Mouse (Mus musculus): ENCODE results near the gene Mt4. TPM values are rescaled to one million over a fixed set of nuclear protein-coding genes. Genes with fewer than 3 reads are reported as not detected.

Mt4 gene
- polyA plus RNA-seq (2014; fragmentation: Nextera tagmentation; extraction: Ambion mirVana) = not detected in 2 replicates

DNA sequence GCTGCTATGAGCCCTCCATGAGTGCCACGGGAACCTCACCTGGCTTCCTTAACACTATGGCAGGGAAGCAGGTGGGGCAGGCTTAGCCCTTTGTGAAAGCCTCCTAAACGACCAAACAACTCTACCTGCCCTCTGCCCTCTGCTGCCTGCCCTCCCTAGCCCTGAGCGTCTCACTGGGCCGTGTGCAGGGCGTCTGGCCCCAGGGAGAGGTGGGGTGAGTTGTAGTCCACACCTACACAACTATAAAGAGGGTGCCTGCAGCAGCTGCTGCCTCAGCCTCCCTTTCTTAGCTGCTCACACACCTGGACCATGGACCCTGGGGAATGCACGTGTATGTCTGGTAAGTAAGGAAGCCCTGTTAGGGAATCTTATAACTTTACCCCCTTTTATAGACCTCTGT lies at the start of gene Mt4:
Gene Mt4, plus strand, starts transcription at position 265 of the 400 bp plus-strand sequence.
- Histone ChIP-seq H3K4me3 (ENCODE audit: low read depth, low read length) (no peak within 1 kb of the TSS), H3K9ac (ENCODE audit: low read depth, low read length) (no peak within 1 kb of the TSS), H3K4me1 (replicated peaks; ENCODE audit: control insufficient read depth, insufficient read depth, low read length) (no peaks in the 10 kb centered on the region), H3K27ac (ENCODE audit: low read depth, low read length) (no peak within 1 kb of the TSS), H3K4me2 (replicated peaks; ENCODE audit: low read depth, low read length) (no peak within 1 kb of the TSS), H3K36me3 (ENCODE audit: control insufficient read depth, insufficient read depth, low read length) (no peaks in the 10 kb centered on the region), H3K27me3 (ENCODE audit: control insufficient read depth, insufficient read depth, low read length) (no peaks in the 10 kb centered on the region), H3K9me3 (ENCODE audit: control insufficient read depth, low read length) (no peaks in the 10 kb centered on the region)
- no peak for ATAC-seq (ENCODE audit: low FRiP score)
- 65% methylated on average over 6 of the region's 6 CpGs for WGBS
- no peak for DNase-seq (ENCODE audit: low spot score)

DNA sequence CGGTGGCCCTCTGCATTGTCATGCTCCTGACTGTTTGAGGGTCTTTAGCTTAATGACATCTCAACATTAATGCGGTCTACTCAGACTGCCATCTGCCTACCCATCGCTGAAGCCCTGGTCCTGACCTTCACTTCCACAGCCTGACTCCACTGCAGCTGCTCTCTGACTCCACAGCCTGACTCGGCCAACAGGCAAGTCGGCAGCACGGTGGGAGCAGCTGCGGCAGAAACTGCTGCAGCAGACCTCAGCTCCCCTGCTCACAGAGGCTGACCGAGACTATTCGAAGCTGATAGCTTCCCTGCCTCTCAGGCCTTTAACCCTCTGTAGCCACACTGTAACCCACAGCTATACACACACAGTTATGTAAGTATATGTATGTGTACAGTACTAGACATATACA lies 49.0 kb upstream of the Mt4 start:
- no peak overlapping the region for H3K4me2 ChIP-seq (replicated peaks; ENCODE audit: low read depth, low read length)
- no peaks in the 10 kb centered on the region for H3K9me3 ChIP-seq (ENCODE audit: control insufficient read depth, low read length)
- ATAC-seq (ENCODE audit: low FRiP score) (no peak), DNase-seq (ENCODE audit: low spot score) (no peak)
- H3K27me3 ChIP-seq (ENCODE audit: control insufficient read depth, insufficient read depth, low read length) = no peaks in the 10 kb centered on the region
- no peaks in the 10 kb centered on the region for H3K36me3 ChIP-seq (ENCODE audit: control insufficient read depth, insufficient read depth, low read length)
- no peaks in the 10 kb centered on the region for H3K4me1 ChIP-seq (replicated peaks; ENCODE audit: control insufficient read depth, insufficient read depth, low read length)
- no peak overlapping the region for H3K27ac ChIP-seq (ENCODE audit: low read depth, low read length)
- no peak overlapping the region for H3K4me3 ChIP-seq (ENCODE audit: low read depth, low read length)
- H3K9ac ChIP-seq (ENCODE audit: low read depth, low read length) = no peak overlapping the region
- WGBS = 82% methylated on average over 9 of the region's 9 CpGs

DNA sequence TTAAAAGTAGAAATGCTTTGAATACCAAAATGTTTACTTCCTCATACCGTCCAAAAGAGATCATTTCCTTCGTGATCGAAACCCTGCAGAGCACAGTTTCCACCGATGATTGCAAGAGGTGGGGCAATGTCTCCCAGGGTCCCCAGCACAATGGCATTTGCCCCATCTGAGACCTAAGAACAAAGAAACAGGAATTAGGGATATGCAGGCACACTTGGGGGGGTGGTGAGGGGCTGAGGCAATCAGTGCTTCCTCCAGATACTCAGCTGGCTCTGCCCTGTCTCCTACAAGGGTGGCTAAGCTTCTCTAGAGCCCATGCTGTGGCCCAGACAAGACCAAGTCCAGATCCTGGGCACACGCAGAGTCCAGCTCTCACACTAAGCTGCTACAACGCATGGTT lies 47.3 kb upstream of the Mt4 start:
- H3K27ac ChIP-seq (ENCODE audit: low read depth, low read length) = no peak overlapping the region
- WGBS = 72% methylated on average over 6 of the region's 6 CpGs

DNA sequence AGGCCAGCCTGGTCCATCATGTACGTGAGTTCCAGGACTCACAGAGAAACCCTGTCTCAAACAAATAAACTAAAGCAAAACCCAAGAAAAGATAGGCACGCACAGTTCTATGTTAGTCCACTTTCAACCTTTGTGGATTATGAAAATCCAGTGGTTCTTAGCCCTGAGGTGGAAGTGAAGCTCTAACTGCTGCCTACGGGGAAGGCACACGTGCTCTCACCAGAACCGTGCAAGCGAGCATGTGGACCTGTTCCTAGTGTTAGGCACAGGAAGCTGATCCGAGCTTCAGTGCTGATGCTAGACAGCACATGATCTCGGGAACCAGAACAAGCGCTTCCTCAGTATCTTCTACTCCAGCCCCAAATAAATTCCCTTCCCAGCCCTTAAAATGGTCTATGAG lies 44.1 kb upstream of the Mt4 start:
- DNase-seq (ENCODE audit: low spot score) = no peak
- Histone ChIP-seq H3K9me3 (ENCODE audit: control insufficient read depth, low read length) (no peaks in the 10 kb centered on the region), H3K4me1 (replicated peaks; ENCODE audit: control insufficient read depth, insufficient read depth, low read length) (no peaks in the 10 kb centered on the region), H3K36me3 (ENCODE audit: control insufficient read depth, insufficient read depth, low read length) (no peaks in the 10 kb centered on the region), H3K4me2 (replicated peaks; ENCODE audit: low read depth, low read length) (no peak overlapping the region), H3K4me3 (ENCODE audit: low read depth, low read length) (no peak overlapping the region), H3K9ac (ENCODE audit: low read depth, low read length) (no peak overlapping the region), H3K27me3 (ENCODE audit: control insufficient read depth, insufficient read depth, low read length) (no peaks in the 10 kb centered on the region), H3K27ac (ENCODE audit: low read depth, low read length) (no peak overlapping the region)
- 88% methylated on average over 9 of the region's 9 CpGs for WGBS
- ATAC-seq (ENCODE audit: low FRiP score) = no peak

More for the DNA sequence above, 47.3 kb upstream of the Mt4 start:
- Histone ChIP-seq H3K27me3 (ENCODE audit: control insufficient read depth, insufficient read depth, low read length) (no peaks in the 10 kb centered on the region), H3K4me2 (replicated peaks; ENCODE audit: low read depth, low read length) (no peak overlapping the region), H3K36me3 (ENCODE audit: control insufficient read depth, insufficient read depth, low read length) (no peaks in the 10 kb centered on the region), H3K9ac (ENCODE audit: low read depth, low read length) (no peak overlapping the region), H3K9me3 (ENCODE audit: control insufficient read depth, low read length) (no peaks in the 10 kb centered on the region), H3K4me1 (replicated peaks; ENCODE audit: control insufficient read depth, insufficient read depth, low read length) (no peaks in the 10 kb centered on the region), H3K4me3 (ENCODE audit: low read depth, low read length) (no peak overlapping the region)
- no peak for ATAC-seq (ENCODE audit: low FRiP score)
- no peak for DNase-seq (ENCODE audit: low spot score)

DNA sequence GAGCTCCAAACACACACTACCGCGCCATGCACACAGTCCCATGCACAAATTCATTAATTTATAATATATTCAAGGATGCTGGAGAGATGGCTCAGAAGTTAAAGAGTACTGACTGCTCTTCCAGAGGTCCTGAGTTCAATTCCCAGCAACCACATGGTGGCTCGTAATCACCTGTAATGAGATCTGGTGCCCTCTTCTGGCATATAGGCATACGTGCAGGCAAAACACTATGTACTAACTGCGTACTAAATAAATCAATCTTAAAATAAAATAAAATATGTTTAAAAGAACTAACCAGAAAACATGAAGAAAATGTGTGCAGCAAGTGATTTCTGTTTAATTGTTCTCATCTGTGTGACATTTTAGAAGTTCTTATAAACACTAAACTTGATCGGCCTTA lies 42.7 kb upstream of the Mt4 start:
- Histone ChIP-seq H3K27me3 (ENCODE audit: control insufficient read depth, insufficient read depth, low read length) (no peaks in the 10 kb centered on the region), H3K9me3 (ENCODE audit: control insufficient read depth, low read length) (no peaks in the 10 kb centered on the region), H3K4me2 (replicated peaks; ENCODE audit: low read depth, low read length) (no peak overlapping the region), H3K4me3 (ENCODE audit: low read depth, low read length) (no peak overlapping the region), H3K9ac (ENCODE audit: low read depth, low read length) (no peak overlapping the region), H3K27ac (ENCODE audit: low read depth, low read length) (no peak overlapping the region), H3K36me3 (ENCODE audit: control insufficient read depth, insufficient read depth, low read length) (no peaks in the 10 kb centered on the region), H3K4me1 (replicated peaks; ENCODE audit: control insufficient read depth, insufficient read depth, low read length) (no peaks in the 10 kb centered on the region)
- ATAC-seq (ENCODE audit: low FRiP score) (no peak), DNase-seq (ENCODE audit: low spot score) (no peak)
- 80% methylated on average over 6 of the region's 6 CpGs for WGBS

DNA sequence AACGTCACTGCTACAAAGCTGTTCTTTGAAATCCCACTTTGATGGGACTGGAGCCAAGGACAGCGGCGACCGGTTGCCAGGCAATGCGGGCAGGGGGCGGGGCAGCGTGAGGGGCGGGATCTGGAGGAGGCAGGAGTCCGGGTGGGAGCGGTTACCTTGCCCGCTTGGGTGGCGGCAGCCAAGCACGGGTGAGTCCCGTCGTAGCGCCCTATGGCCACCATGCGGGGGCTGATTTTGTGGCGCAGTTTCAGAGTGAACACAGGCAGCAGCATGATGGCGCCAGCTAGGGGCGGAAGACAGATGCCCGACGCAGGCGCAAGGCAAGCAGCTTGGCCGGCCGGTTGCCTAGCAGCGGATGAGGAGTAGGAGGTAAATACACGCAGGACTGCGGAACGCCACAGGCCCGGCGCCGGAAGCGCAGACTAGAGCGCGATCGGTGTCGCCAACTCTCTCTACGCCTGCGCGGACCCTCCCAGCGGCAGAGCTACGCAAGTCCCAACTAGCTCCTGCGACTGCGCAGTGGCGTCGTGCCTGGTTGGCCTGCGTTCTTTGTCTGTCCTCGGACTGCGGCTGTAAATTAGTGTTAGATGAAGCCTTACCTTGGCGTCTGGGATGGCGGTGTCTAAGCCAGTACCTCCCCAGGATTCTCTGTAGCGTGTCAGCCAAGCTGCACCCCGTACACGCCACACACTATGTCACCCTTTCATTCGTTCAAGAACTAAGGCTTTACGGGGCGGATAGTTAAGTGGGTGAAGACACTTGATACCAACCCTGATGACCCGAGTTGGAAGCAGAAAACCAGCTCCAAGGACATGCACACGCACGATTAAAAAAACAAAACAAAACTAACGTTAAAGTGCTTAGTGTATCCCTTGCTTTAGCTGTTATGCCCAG lies 38.7 kb upstream of the Mt4 start, which contains the start of gene Bbs2:
Gene Bbs2, minus strand, starts transcription at position 848 of the 894 bp plus-strand sequence.
- H3K4me2 ChIP-seq (replicated peaks; ENCODE audit: low read depth, low read length) = peak within 1 kb of the TSS; percentile 54
- peak within 1 kb of the TSS; percentile 81 for H3K9ac ChIP-seq (ENCODE audit: low read depth, low read length)
- no peaks in the 10 kb centered on the region for H3K27me3 ChIP-seq (ENCODE audit: control insufficient read depth, insufficient read depth, low read length)
- no peaks in the 10 kb centered on the region for H3K36me3 ChIP-seq (ENCODE audit: control insufficient read depth, insufficient read depth, low read length)
- no peaks in the 10 kb centered on the region for H3K9me3 ChIP-seq (ENCODE audit: control insufficient read depth, low read length)
- ATAC-seq (ENCODE audit: low FRiP score) (peak; percentile 99), DNase-seq (ENCODE audit: low spot score) (peak; percentile 100)
- no peaks in the 10 kb centered on the region for H3K4me1 ChIP-seq (replicated peaks; ENCODE audit: control insufficient read depth, insufficient read depth, low read length)
- H3K27ac ChIP-seq (ENCODE audit: low read depth, low read length) = peak within 1 kb of the TSS; percentile 97
- H3K4me3 ChIP-seq (ENCODE audit: low read depth, low read length) = peak within 1 kb of the TSS; percentile 59
- 2% methylated on average over 61 of the region's 61 CpGs for WGBS

DNA sequence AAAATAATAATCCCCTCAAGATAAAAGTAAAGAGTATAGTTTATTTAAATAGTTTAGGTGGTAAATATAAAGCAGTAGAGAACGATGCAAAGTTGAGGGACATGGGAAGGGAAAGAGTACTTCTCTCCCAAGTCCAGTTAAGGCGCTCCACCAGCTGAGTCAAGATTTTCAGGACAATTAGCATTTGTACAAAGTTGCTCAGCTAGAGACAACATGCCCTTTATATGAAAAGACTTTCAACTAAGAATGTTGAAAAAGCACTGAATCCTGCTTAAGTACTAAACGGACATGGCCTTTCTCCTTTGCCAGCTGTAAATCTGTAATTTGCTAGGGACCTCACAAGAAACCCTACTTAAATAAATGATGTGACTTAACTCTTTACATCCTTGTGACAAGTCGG lies 38.0 kb upstream of the Mt4 start:
- Histone ChIP-seq H3K9ac (ENCODE audit: low read depth, low read length) (peak overlapping the region; percentile 81), H3K4me1 (replicated peaks; ENCODE audit: control insufficient read depth, insufficient read depth, low read length) (no peaks in the 10 kb centered on the region), H3K27me3 (ENCODE audit: control insufficient read depth, insufficient read depth, low read length) (no peaks in the 10 kb centered on the region), H3K36me3 (ENCODE audit: control insufficient read depth, insufficient read depth, low read length) (no peaks in the 10 kb centered on the region), H3K9me3 (ENCODE audit: control insufficient read depth, low read length) (no peaks in the 10 kb centered on the region), H3K4me3 (ENCODE audit: low read depth, low read length) (peak overlapping the region; percentile 59; the same call in 1 of the 2 replicates), H3K27ac (ENCODE audit: low read depth, low read length) (peak overlapping the region; percentile 97), H3K4me2 (replicated peaks; ENCODE audit: low read depth, low read length) (peak overlapping the region; percentile 54)
- ATAC-seq (ENCODE audit: low FRiP score) (no peak), DNase-seq (ENCODE audit: low spot score) (no peak)
- WGBS = 53% methylated on average over 4 of the region's 4 CpGs

DNA sequence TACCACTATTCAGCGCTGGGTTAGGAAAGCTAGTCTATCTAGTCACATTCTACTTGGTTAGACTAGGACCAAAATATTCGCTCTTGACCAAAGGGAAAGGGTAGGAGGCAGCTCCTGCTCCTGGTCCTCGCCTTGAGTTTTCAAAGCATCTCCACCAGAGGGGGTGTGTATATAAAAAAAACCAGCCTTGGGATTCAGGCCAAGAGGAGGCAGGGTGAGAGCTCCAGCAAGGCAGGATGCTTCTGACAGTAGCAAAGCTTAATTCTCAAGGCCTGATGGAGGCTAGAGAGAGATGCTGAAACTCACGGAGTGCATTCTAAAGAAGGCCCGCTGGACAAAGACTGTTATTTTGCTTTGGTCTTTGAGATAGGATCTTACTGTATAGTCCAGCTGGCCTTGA lies 32.9 kb upstream of the Mt4 start:
- Histone ChIP-seq H3K36me3 (ENCODE audit: control insufficient read depth, insufficient read depth, low read length) (no peaks in the 10 kb centered on the region), H3K9ac (ENCODE audit: low read depth, low read length) (no peak overlapping the region), H3K4me1 (replicated peaks; ENCODE audit: control insufficient read depth, insufficient read depth, low read length) (no peaks in the 10 kb centered on the region), H3K9me3 (ENCODE audit: control insufficient read depth, low read length) (no peaks in the 10 kb centered on the region), H3K4me3 (ENCODE audit: low read depth, low read length) (no peak overlapping the region), H3K4me2 (replicated peaks; ENCODE audit: low read depth, low read length) (no peak overlapping the region), H3K27me3 (ENCODE audit: control insufficient read depth, insufficient read depth, low read length) (no peaks in the 10 kb centered on the region), H3K27ac (ENCODE audit: low read depth, low read length) (no peak overlapping the region)
- WGBS = 62% methylated on average over 5 of the region's 5 CpGs
- no peak for DNase-seq (ENCODE audit: low spot score)
- ATAC-seq (ENCODE audit: low FRiP score) = no peak

DNA sequence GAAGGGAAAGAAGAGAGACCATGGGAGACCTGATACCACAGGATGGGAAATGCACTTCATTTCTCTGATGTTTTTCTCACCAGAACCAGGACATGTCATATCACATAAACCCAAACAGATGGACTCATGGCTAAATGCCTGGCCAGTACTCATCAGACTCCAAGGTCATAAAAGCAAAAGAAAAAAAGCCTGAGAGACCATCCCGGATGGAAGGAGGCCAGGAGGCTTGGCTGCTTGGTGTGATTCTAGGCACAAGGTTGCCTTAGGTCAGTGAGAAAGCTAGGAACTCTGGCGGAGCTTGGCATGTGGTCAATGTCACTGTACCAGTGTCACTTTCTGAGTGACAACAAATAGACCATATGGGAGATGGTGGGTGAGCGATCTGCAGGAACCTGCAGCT lies 29.1 kb upstream of the Mt4 start:
- 87% methylated on average over 3 of the region's 3 CpGs for WGBS
- H3K9me3 ChIP-seq (ENCODE audit: control insufficient read depth, low read length) = no peaks in the 10 kb centered on the region
- H3K27me3 ChIP-seq (ENCODE audit: control insufficient read depth, insufficient read depth, low read length) = no peaks in the 10 kb centered on the region
- H3K4me2 ChIP-seq (replicated peaks; ENCODE audit: low read depth, low read length) = no peak overlapping the region
- no peaks in the 10 kb centered on the region for H3K4me1 ChIP-seq (replicated peaks; ENCODE audit: control insufficient read depth, insufficient read depth, low read length)
- no peaks in the 10 kb centered on the region for H3K36me3 ChIP-seq (ENCODE audit: control insufficient read depth, insufficient read depth, low read length)
- no peak overlapping the region for H3K9ac ChIP-seq (ENCODE audit: low read depth, low read length)
- ATAC-seq (ENCODE audit: low FRiP score) (no peak), DNase-seq (ENCODE audit: low spot score) (no peak)
- no peak overlapping the region for H3K27ac ChIP-seq (ENCODE audit: low read depth, low read length)
- H3K4me3 ChIP-seq (ENCODE audit: low read depth, low read length) = no peak overlapping the region
